Mouse (Mus musculus) heart, adult 2 months (tissue): ENCODE data around the gene Metap1. TPM values are rescaled to one million over a fixed set of nuclear protein-coding genes. Genes with fewer than 3 reads are reported as not detected.

ENCODE experiments used
- DNase-seq, 2 experiments: peaks; one replicate each; pipeline ENCODE4 v3.0.0; 2021
- H3K27ac ChIP-seq: fragments of 200-600 bp; 2 replicates; pipeline ENCODE4 v1.8.1; 2022
- H3K27me3 ChIP-seq: fragments of 200-500 bp; 2 replicates; pipeline ENCODE4 v1.6.1; 2012; ENCODE audit warnings: mild to moderate bottlenecking, low read length, inconsistent platforms, mixed read lengths; ENCODE audit not compliant: control insufficient read depth, insufficient read depth
- H3K36me3 ChIP-seq: fragments of 200-500 bp; 2 replicates; pipeline ENCODE4 v1.6.1; 2012; ENCODE audit warnings: low read length, inconsistent platforms; ENCODE audit not compliant: control insufficient read depth, insufficient read depth
- H3K4me1 ChIP-seq: fragments of 200-500 bp; 2 replicates; pipeline ENCODE4 v1.6.1; 2011; ENCODE audit warnings: low read length; ENCODE audit not compliant: control insufficient read depth, insufficient read depth
- H3K4me3 ChIP-seq: fragments of 200-600 bp; 2 replicates; pipeline ENCODE4 v1.8.1; 2022
- H3K79me2 ChIP-seq: fragments of 200-500 bp; replicated peaks from 2 replicates; pipeline ENCODE4 v1.6.1; 2012; ENCODE audit warnings: mild to moderate bottlenecking, inconsistent platforms, low read length, moderate library complexity, mixed read lengths; ENCODE audit not compliant: control insufficient read depth, insufficient read depth
- H3K9ac ChIP-seq: fragments of 200-500 bp; 2 replicates; pipeline ENCODE4 v1.6.1; 2012; ENCODE audit warnings: low read depth, mild to moderate bottlenecking, control low read depth, inconsistent platforms, low read length, mixed read lengths
- CTCF ChIP-seq: fragments of 200-600 bp; IDR thresholded peaks from 2 replicates; pipeline ENCODE4 v1.8.1; 2022; ENCODE audit warnings: antibody characterized with exemption, mild to moderate bottlenecking, moderate library complexity
- EP300 ChIP-seq: fragments of 200-500 bp; IDR thresholded peaks from 2 replicates; pipeline ENCODE4 v1.6.1; 2011; ENCODE audit warnings: low read depth, low read length, control low read depth; ENCODE audit not compliant: insufficient read depth
- POLR2A ChIP-seq: fragments of 200-500 bp; IDR thresholded peaks from 2 replicates; pipeline ENCODE4 v1.6.1; 2011; ENCODE audit warnings: mild to moderate bottlenecking, low read depth, low read length, control low read depth; ENCODE audit not compliant: insufficient read depth
- WGBS: fragments of 180-500 bp; shearing (Covaris S2); methylation state at CpG from one replicate; pipeline ENCODE4 v1.1.7; 2018; 5-methylcytosine and 5-hydroxymethylcytosine counted together
- intact Hi-C: fragments of 180-260 bp; cut with DNase I; formaldehyde crosslinking; loops from one replicate; pipeline ENCODE4 v1.15.1; 2025
- polyA plus RNA-seq: library from polyadenylated mRNA; depleted of rRNA; stranded (reverse); fragments of >200 nt; gene quantifications from 2 replicates; pipeline ENCODE4 v1.2.3, GENCODE M21; 2012
- total RNA-seq, 2 experiments: library from RNA; stranded (reverse); gene quantifications; 2 replicates each; pipeline ENCODE4 v1.2.3; 2021

Gene Metap1
- total and polyA plus RNA-seq, 3 experiments, result 21.3 to 39.1 (median 34.5) TPM

GRCm38 (mm10) chr3:138438716-138439115 lies 50.6 kb downstream of the Metap1 start:
- Histone ChIP-seq H3K27ac (no peak overlapping the region), H3K79me2 (no peaks in the 10 kb centered on the region), H3K4me1 (no peaks in the 10 kb centered on the region), H3K27me3 (no peaks in the 10 kb centered on the region), H3K4me3 (no peak overlapping the region), H3K9ac (no peak overlapping the region), H3K36me3 (no peaks in the 10 kb centered on the region)
- WGBS, result 72% methylated on average over 3 of the region's 3 CpGs
- TF ChIP-seq EP300, result no peak
- TF ChIP-seq POLR2A, result no peak
- no peak for TF ChIP-seq CTCF
- intact Hi-C loops, result no loop called here
- DNase-seq, result no peak

GRCm38 (mm10) chr3:138431835-138432234 lies 57.5 kb downstream of the Metap1 start:
- no peaks in the 10 kb centered on the region for H3K4me1 ChIP-seq
- no peak for DNase-seq
- no peaks in the 10 kb centered on the region for H3K27me3 ChIP-seq
- no peak overlapping the region for H3K9ac ChIP-seq
- no peak overlapping the region for H3K27ac ChIP-seq
- 57% methylated on average over 2 of the region's 2 CpGs for WGBS
- intact Hi-C loops, result loop anchor here (1.0 to 5.0 kb wide), 3 partner anchors 195 to 234 kb away; no protein-coding TSS in a partner anchor
- no peaks in the 10 kb centered on the region for H3K36me3 ChIP-seq
- H3K4me3 ChIP-seq, result no peak overlapping the region
- no peaks in the 10 kb centered on the region for H3K79me2 ChIP-seq
- TF ChIP-seq EP300, result no peak
- peak; percentile 76 for TF ChIP-seq CTCF

GRCm38 (mm10) chr3:138430360-138430976 lies 58.8 kb downstream of the Metap1 start:
- H3K4me3 ChIP-seq, result no peak overlapping the region
- intact Hi-C loops, result loop anchor here (5.0 kb wide), 1 partner anchor 193 kb away; no protein-coding TSS in a partner anchor
- H3K9ac ChIP-seq, result no peak overlapping the region
- no peak for TF ChIP-seq POLR2A
- no peak for TF ChIP-seq CTCF
- no peak for TF ChIP-seq EP300
- WGBS, result 40% methylated on average over 6 of the region's 6 CpGs
- H3K4me1 ChIP-seq, result no peaks in the 10 kb centered on the region
- DNase-seq, result no peak
- no peaks in the 10 kb centered on the region for H3K27me3 ChIP-seq
- no peak overlapping the region for H3K27ac ChIP-seq
- no peaks in the 10 kb centered on the region for H3K36me3 ChIP-seq
- H3K79me2 ChIP-seq, result no peaks in the 10 kb centered on the region

- Histone ChIP-seq H3K9ac (no peak overlapping the region), H3K36me3 (no peaks in the 10 kb centered on the region), H3K4me1 (no peaks in the 10 kb centered on the region), H3K27me3 (no peaks in the 10 kb centered on the region), H3K4me3 (no peak overlapping the region), H3K27ac (no peak overlapping the region), H3K79me2 (no peaks in the 10 kb centered on the region)
- intact Hi-C loops, result no loop called here
- TF ChIP-seq EP300, result no peak
- no peak for TF ChIP-seq POLR2A
- no peak for TF ChIP-seq CTCF
- DNase-seq, result no peak
- WGBS, result 67% methylated on average over 4 of the region's 4 CpGs
Observed at GRCm38 (mm10) chr3:138424247-138424646, 65.1 kb downstream of the Metap1 start.

GRCm38 (mm10) chr3:138423664-138424063 lies 65.7 kb downstream of the Metap1 start:
- TF ChIP-seq CTCF, result no peak
- no peak for TF ChIP-seq POLR2A
- no peak for TF ChIP-seq EP300
- 52% methylated on average over 2 of the region's 2 CpGs for WGBS
- H3K27ac ChIP-seq, result no peak overlapping the region
- H3K9ac ChIP-seq, result no peak overlapping the region
- no peaks in the 10 kb centered on the region for H3K4me1 ChIP-seq
- no peak overlapping the region for H3K4me3 ChIP-seq
- DNase-seq, result no peak
- H3K27me3 ChIP-seq, result no peaks in the 10 kb centered on the region
- intact Hi-C loops, result no loop called here
- no peaks in the 10 kb centered on the region for H3K36me3 ChIP-seq
- H3K79me2 ChIP-seq, result no peaks in the 10 kb centered on the region

GRCm38 (mm10) chr3:138420385-138420784 lies 68.9 kb downstream of the Metap1 start:
- Histone ChIP-seq H3K27me3 (no peaks in the 10 kb centered on the region), H3K36me3 (no peaks in the 10 kb centered on the region), H3K9ac (no peak overlapping the region), H3K4me3 (no peak overlapping the region), H3K27ac (no peak overlapping the region), H3K4me1 (no peaks in the 10 kb centered on the region), H3K79me2 (no peaks in the 10 kb centered on the region)
- DNase-seq, result no peak
- 94% methylated on average over 3 of the region's 3 CpGs for WGBS
- intact Hi-C loops, result no loop called here
- TF ChIP-seq POLR2A, result no peak
- no peak for TF ChIP-seq EP300
- TF ChIP-seq CTCF, result no peak
